Mouse (Mus musculus) megakaryocyte, embryonic 14.5 days (primary cell): ENCODE results near the gene Zfp169.

ENCODE experiments used
- FLI1 ChIP-seq: IDR thresholded peaks from 2 replicates; pipeline ENCODE4 v1.6.1; 2012; ENCODE audit warnings: low read length, inconsistent platforms, mixed read lengths
- GATA1 ChIP-seq: IDR thresholded peaks from 3 replicates; pipeline ENCODE4 v1.6.1; 2012; ENCODE audit warnings: mixed read lengths, low read length, inconsistent platforms, borderline replicate concordance

DNA sequence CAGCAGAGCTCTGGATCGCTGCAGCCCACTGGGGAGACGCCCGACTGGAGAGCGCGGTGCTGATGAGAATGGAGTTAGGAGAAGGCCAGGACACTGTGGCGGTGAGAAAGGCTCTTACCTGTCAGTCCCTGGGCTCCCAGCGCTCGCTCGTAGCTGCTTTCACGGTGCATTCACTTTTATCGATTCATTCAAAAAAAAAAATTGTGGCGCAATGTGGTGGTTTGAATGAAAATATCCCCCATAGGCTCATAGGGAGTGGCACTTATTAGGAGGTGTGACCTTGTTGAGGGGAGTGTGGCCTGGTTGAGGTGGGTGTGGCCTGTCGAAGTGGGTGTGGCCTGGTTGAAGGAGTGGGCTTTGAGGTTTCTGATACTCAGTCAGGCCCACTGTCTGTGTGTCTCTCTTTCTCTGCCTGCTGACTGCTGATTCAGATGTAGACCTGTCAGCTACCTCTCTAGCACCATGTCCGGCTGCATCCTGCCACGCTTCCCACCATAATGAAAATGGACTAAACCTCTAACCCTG lies 44.5 kb downstream of the Zfp169 start:
- no peak for TF ChIP-seq GATA1
- no peak for TF ChIP-seq FLI1
